Mouse (Mus musculus) forebrain, postnatal 0 days (tissue): ENCODE measurements at regions not wholly inside any gene's neighbourhood (a gene's known extent, or its start where the extent isn't known, plus 50 kb on each side); places are given as distances from the start of the nearest gene placed in this dataset.

Experiments
- ATAC-seq: fragments of 200-750 bp; cut with Nextera tagmentation; 2 replicates; pipeline ENCODE4 v1.8.0; 2017; ENCODE audit warnings: mild to moderate bottlenecking, moderate library complexity
- DNase-seq: peaks from one replicate; pipeline ENCODE4 v3.0.0-alpha.2; 2015
- H3K27ac ChIP-seq: fragments of 300-500 bp; sonication (generic); 2 replicates; pipeline ENCODE4 v1.5.1; 2014; ENCODE audit warnings: low read depth, mild to moderate bottlenecking, antibody characterized with exemption, low read length, moderate library complexity, mixed read lengths
- H3K27me3 ChIP-seq: fragments of 300-500 bp; sonication (generic); 2 replicates; pipeline ENCODE4 v1.6.1; 2014; ENCODE audit warnings: mild to moderate bottlenecking, low read length, mixed read lengths; ENCODE audit not compliant: insufficient read depth
- H3K36me3 ChIP-seq: fragments of 300-500 bp; sonication (generic); 2 replicates; pipeline ENCODE4 v1.6.1; 2014; ENCODE audit warnings: mild to moderate bottlenecking, moderate library complexity; ENCODE audit not compliant: insufficient read depth
- H3K4me1 ChIP-seq: fragments of 300-500 bp; sonication (generic); 2 replicates; pipeline ENCODE4 v1.6.1; 2014; ENCODE audit warnings: antibody characterized with exemption; ENCODE audit not compliant: insufficient read depth
- H3K4me2 ChIP-seq: fragments of 300-500 bp; sonication (generic); 2 replicates; pipeline ENCODE4 v1.6.1; 2014; ENCODE audit warnings: low read depth, mild to moderate bottlenecking, moderate library complexity
- H3K4me3 ChIP-seq: fragments of 300-500 bp; sonication (generic); 2 replicates; pipeline ENCODE4 v1.5.1; 2014; ENCODE audit warnings: low read depth, low read length, mixed read lengths
- H3K9ac ChIP-seq: fragments of 300-500 bp; sonication (generic); 2 replicates; pipeline ENCODE4 v1.6.1; 2014; ENCODE audit warnings: mild to moderate bottlenecking
- H3K9me3 ChIP-seq: fragments of 300-500 bp; sonication (generic); 2 replicates; pipeline ENCODE4 v1.6.1; 2016; ENCODE audit warnings: low read length
- CTCF ChIP-seq: sonication (generic); IDR thresholded peaks from 2 replicates; pipeline ENCODE4 v1.5.1; 2016; ENCODE audit warnings: antibody characterized with exemption, control low read depth, low read depth
- WGBS: fragments of 180-500 bp; shearing (Covaris S2); extraction: QIAGEN DNeasy Blood & Tissue Kit; methylation state at CpG from one replicate; pipeline ENCODE4 v1.1.7; 2014; 5-methylcytosine and 5-hydroxymethylcytosine counted together

DNA sequence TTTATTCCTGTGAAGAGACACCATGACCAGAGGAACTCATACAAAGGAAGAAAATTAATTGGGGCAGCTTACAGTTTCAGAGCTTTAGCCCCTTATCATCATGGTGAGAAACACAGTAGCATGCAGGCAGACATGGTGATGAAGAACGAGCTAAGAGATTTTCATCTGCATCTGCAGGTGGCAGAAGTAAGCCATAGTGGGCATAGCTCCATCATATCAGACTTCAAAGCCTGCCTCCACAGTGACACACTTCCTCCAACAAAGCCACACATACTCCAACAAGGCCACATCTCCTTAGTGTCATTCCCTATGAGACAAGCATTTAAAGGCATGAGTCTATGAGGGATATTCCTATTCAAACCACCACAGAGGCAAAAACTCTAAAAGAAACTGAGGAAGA is 800.7 kb upstream of the Pcdh9 start:
- no peak for ATAC-seq
- no peaks in the 10 kb centered on the region for H3K36me3 ChIP-seq
- 73% methylated on average over 1 of the region's 1 CpGs for WGBS

DNA sequence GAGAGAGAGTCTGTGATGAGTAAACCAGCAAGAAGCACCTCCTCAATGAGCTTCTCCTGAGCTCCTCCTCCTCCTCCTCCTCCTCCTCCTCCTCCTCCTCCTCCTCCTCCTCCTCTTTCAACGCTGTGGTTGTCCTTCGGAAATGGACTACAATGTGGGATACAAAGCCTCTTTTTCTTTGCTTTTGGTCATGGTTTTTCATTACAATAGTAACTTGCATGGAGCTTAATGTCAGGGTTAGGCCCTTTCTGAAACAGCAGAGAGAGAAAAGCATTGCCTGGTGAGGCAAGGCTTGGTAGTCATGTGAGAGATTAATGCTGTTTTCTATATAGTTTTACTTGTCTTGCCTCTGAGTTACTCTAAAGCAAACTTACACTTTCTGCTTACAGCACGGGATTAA is 787.2 kb upstream of the Pcdh9 start:
- 65% methylated on average over 2 of the region's 3 CpGs for WGBS
- Histone ChIP-seq H3K4me3 (no peak overlapping the region), H3K9me3 (no peaks in the 10 kb centered on the region), H3K36me3 (no peaks in the 10 kb centered on the region), H3K27me3 (no peaks in the 10 kb centered on the region), H3K9ac (no peak overlapping the region), H3K27ac (no peak overlapping the region), H3K4me2 (no peak overlapping the region), H3K4me1 (no peaks in the 10 kb centered on the region)
- ATAC-seq (no peak), DNase-seq (no peak)
- no peak for TF ChIP-seq CTCF

More for the DNA sequence above, 800.7 kb upstream of the Pcdh9 start:
- no peak for TF ChIP-seq CTCF
- no peaks in the 10 kb centered on the region for H3K27me3 ChIP-seq
- H3K4me1 ChIP-seq, result no peaks in the 10 kb centered on the region
- H3K27ac ChIP-seq, result no peak overlapping the region
- H3K9ac ChIP-seq, result no peak overlapping the region
- no peaks in the 10 kb centered on the region for H3K9me3 ChIP-seq
- H3K4me2 ChIP-seq, result no peak overlapping the region
- no peak overlapping the region for H3K4me3 ChIP-seq
- DNase-seq, result no peak

DNA sequence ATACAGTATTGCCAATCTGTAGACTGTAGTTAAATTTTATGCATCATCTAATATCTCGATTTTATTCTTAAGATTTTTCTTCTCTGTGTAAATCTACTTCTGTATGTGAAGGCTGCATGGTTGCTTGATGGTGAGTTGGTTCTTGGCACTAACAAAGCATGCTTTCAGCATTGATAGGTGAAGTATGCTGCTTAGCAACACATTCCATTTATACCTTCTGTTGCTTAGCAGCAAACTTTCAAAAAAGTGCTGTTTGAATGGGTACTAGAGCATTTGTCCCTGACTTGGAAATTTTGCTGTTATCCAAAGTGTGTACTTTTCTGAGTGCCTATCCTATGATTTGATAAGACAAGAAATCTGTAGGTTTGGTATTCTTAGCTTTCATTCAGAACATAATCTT is 763.1 kb upstream of the Pcdh9 start:
- 52% methylated on average over 1 of the region's 1 CpGs for WGBS
- H3K4me3 ChIP-seq, result no peak overlapping the region
- H3K4me2 ChIP-seq, result no peak overlapping the region
- no peak overlapping the region for H3K27ac ChIP-seq
- no peaks in the 10 kb centered on the region for H3K4me1 ChIP-seq
- DNase-seq (peak; percentile 30), ATAC-seq (peak; percentile 45; the same call in 1 of the 2 replicates)
- H3K27me3 ChIP-seq, result no peaks in the 10 kb centered on the region
- H3K9ac ChIP-seq, result no peak overlapping the region
- no peaks in the 10 kb centered on the region for H3K9me3 ChIP-seq
- H3K36me3 ChIP-seq, result no peaks in the 10 kb centered on the region
- no peak for TF ChIP-seq CTCF

DNA sequence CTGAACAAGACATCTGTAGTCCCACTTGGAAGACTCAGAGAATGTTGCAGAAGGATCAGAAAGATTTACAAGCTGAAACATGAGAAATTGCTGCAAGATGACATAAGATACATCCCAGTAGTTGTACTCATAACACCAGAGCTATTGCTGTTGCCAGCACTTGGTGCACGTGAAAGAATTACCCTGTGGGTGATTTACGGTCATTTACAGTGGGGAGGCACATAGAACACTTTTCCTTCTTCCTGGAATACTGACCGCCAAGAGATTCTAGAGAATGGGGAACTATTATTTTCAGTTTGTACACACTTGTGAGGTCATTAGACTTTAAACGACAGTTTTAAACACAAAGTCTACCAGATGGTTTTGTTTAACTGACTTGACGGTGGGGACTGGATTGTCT is 724.5 kb upstream of the Pcdh9 start:
- no peaks in the 10 kb centered on the region for H3K9me3 ChIP-seq
- no peak overlapping the region for H3K4me3 ChIP-seq
- no peak for DNase-seq
- H3K27ac ChIP-seq, result no peak overlapping the region
- no peaks in the 10 kb centered on the region for H3K36me3 ChIP-seq
- TF ChIP-seq CTCF, result no peak
- H3K9ac ChIP-seq, result no peak overlapping the region
- WGBS, result 67% methylated on average over 5 of the region's 5 CpGs
- no peak for ATAC-seq
- H3K4me1 ChIP-seq, result no peaks in the 10 kb centered on the region
- no peak overlapping the region for H3K4me2 ChIP-seq
- no peaks in the 10 kb centered on the region for H3K27me3 ChIP-seq
